Mouse (Mus musculus): ENCODE measurements at regions not wholly inside any gene's neighbourhood (a gene's known extent, or its start where the extent isn't known, plus 50 kb on each side); places are given as distances from the start of the nearest gene placed in this dataset.

DNA sequence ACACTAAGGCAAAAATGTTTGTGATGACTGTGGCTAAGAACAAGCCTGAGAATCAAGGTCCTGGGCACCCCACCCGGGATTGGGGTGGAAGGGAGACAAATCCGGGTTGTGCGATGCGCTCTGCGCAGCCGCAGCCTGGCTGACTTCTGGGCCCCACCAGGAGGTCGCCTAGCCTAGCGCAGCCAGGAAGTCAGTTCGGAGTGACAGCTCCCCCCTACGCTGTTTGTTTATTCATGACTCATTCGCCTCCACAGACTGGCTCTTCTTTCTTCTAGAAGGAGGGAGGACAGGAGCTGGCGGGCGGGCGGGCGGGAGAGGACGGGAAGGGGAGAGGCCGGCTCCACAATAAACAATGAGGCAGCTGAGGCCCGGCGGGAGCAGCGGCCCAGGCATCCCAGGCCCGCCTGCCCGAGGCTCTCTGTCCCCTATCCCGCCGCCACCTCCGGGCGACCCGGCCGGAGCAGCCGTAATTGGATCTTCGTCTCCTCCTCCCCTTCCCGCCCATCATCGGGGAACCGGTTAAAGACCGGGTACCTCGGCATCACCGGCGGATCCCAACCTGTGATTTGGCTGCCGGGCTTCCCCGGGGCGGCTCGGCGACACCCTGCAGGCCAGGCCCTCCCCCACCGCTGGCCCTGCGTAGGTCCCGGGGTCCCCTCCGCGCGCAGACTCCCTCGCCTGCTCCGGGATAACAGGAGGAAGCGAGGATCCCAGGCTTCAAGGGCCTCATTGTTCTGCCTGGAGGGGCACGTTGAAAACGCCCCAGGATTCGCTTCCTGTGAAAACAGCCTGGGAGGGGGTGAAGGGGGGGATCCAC is 80.9 kb upstream of the Zmiz1 start:
- Histone ChIP-seq H3K36me3 (ENCODE audit: insufficient read depth, low read length) (no peaks in the 10 kb centered on the region), H3K4me1 (replicated peaks; ENCODE audit: insufficient read depth, low read length) (peaks cover 30% of the 10 kb centered on the region), H3K27ac (peak overlapping the region; percentile 100), H3K4me2 (ENCODE audit: low read length) (peak overlapping the region; percentile 56), H3K9ac (ENCODE audit: low read depth, low read length) (peak overlapping the region; percentile 74), H3K27me3 (ENCODE audit: insufficient read depth, low read length) (no peaks in the 10 kb centered on the region), H3K4me3 (replicated peaks; ENCODE audit: low read depth, low read length) (peak overlapping the region; percentile 39), H3K9me3 (replicated peaks; ENCODE audit: low read length) (no peaks in the 10 kb centered on the region)
- under 1% methylated on average over 45 of the region's 54 CpGs for WGBS
- no peak for TF ChIP-seq CTCF (IDR thresholded peaks at IDR 0.05; ENCODE audit: low read depth)
- DNase-seq (ENCODE audit: low spot score) = peak; percentile 99
- ATAC-seq (replicated peaks; ENCODE audit: low FRiP score, low read depth) = peak; percentile 91

DNA sequence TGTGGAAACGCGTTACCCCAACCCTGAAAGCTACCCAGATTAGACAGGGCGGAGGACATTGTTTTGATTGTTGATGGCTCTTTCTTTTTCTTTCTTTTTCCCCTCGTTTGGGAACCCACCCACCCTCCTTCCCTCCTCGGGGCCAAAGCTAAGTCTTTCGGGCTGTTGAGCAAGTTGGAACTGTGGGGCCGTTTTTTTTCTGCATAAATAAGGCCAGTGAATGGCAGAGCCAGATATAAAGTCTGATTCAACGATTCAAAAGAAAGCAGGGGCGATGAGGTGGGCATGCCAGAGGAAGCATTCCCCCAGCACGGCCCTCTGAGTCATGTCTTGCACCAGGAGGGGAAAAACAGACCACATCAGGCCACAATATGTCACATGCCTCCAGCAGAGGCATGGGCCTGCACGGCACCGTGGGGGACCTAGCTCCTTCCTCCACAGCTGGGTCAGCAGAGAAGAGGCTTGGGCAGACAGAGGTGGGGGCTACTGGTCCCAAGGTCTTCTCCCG is 80.2 kb upstream of the Zmiz1 start:
- WGBS = 4% methylated on average over 13 of the region's 13 CpGs
- DNase-seq (ENCODE audit: low spot score) (peak; percentile 55), ATAC-seq (replicated peaks; ENCODE audit: low FRiP score, low read depth) (no peak)
- H3K27ac ChIP-seq = peak overlapping the region; percentile 100
- peak overlapping the region; percentile 74 for H3K9ac ChIP-seq (ENCODE audit: low read depth, low read length)
- no peaks in the 10 kb centered on the region for H3K27me3 ChIP-seq (ENCODE audit: insufficient read depth, low read length)
- no peak for TF ChIP-seq CTCF (IDR thresholded peaks at IDR 0.05; ENCODE audit: low read depth)
- H3K36me3 ChIP-seq (ENCODE audit: insufficient read depth, low read length) = no peaks in the 10 kb centered on the region
- peak overlapping the region; percentile 39 for H3K4me3 ChIP-seq (replicated peaks; ENCODE audit: low read depth, low read length)
- H3K4me1 ChIP-seq (replicated peaks; ENCODE audit: insufficient read depth, low read length) = peaks cover 33% of the 10 kb centered on the region
- H3K4me2 ChIP-seq (ENCODE audit: low read length) = peak overlapping the region; percentile 56
- no peaks in the 10 kb centered on the region for H3K9me3 ChIP-seq (replicated peaks; ENCODE audit: low read length)

GRCm38 (mm10) chr14:25383169-25383824 is 75.7 kb upstream of the Zmiz1 start:
- WGBS = 46% methylated on average over 4 of the region's 4 CpGs
- H3K4me1 ChIP-seq (replicated peaks; ENCODE audit: insufficient read depth, low read length) = peaks cover 19% of the 10 kb centered on the region
- no peak for TF ChIP-seq CTCF (IDR thresholded peaks at IDR 0.05; ENCODE audit: low read depth)
- no peak overlapping the region for H3K4me2 ChIP-seq (ENCODE audit: low read length)
- no peak overlapping the region for H3K4me3 ChIP-seq (replicated peaks; ENCODE audit: low read depth, low read length)
- no peak overlapping the region for H3K9ac ChIP-seq (ENCODE audit: low read depth, low read length)
- DNase-seq (ENCODE audit: low spot score) (peak; percentile 35), ATAC-seq (replicated peaks; ENCODE audit: low FRiP score, low read depth) (no peak)
- no peaks in the 10 kb centered on the region for H3K36me3 ChIP-seq (ENCODE audit: insufficient read depth, low read length)
- H3K9me3 ChIP-seq (replicated peaks; ENCODE audit: low read length) = no peaks in the 10 kb centered on the region
- no peaks in the 10 kb centered on the region for H3K27me3 ChIP-seq (ENCODE audit: insufficient read depth, low read length)
- no peak overlapping the region for H3K27ac ChIP-seq

DNA sequence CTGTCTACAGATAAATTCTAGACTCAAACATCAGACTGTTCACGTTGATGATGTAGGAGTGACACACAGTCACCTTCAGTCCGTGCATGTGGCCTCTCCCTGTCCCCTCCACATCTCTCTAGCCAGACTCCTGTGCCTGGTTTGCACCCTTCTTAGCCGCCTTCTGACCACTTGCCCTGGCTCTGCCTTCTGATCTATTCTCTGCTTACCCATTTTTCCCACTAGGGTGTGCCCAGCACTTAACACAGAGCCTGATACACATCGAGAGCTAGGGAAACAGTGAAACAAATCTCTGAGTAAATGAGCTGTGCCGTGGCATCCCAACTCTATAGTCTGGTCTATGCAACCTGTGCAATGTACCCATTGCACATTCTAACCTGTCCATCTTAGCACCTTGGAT is 73.3 kb upstream of the Zmiz1 start:
- ATAC-seq (replicated peaks; ENCODE audit: low FRiP score, low read depth) = no peak
- H3K9me3 ChIP-seq (replicated peaks; ENCODE audit: low read length) = no peaks in the 10 kb centered on the region
- H3K9ac ChIP-seq (ENCODE audit: low read depth, low read length) = no peak overlapping the region
- H3K4me1 ChIP-seq (replicated peaks; ENCODE audit: insufficient read depth, low read length) = peaks cover 11% of the 10 kb centered on the region; the same call in 1 of the 2 replicates
- no peak overlapping the region for H3K4me2 ChIP-seq (ENCODE audit: low read length)
- peak; percentile 59 for TF ChIP-seq CTCF (IDR thresholded peaks at IDR 0.05; ENCODE audit: low read depth)
- H3K36me3 ChIP-seq (ENCODE audit: insufficient read depth, low read length) = no peaks in the 10 kb centered on the region
- WGBS = 40% methylated on average over 5 of the region's 5 CpGs
- H3K4me3 ChIP-seq (replicated peaks; ENCODE audit: low read depth, low read length) = no peak overlapping the region
- H3K27me3 ChIP-seq (ENCODE audit: insufficient read depth, low read length) = no peaks in the 10 kb centered on the region
- no peak for DNase-seq (ENCODE audit: low spot score)
- no peak overlapping the region for H3K27ac ChIP-seq

DNA sequence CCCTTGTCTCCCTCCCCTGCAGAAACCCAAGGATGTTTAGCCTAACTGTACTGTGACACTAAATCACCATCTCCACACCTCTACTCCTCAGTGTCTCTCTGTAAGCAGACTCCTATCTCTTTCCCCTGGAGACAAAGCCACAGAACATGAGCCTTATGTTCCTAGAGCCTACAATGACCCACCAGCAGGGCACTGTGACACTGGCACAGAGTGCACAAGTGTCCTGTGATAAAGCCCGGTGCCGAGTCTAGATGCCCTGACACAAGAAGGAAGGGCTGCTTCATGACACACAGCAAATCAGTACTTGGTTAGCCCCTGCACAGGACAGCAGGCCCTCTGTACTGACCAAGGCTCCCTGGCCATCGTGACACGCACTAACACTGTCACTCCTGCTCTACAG is 71.2 kb upstream of the Zmiz1 start:
- Histone ChIP-seq H3K4me1 (replicated peaks; ENCODE audit: insufficient read depth, low read length) (peaks cover 10% of the 10 kb centered on the region; the same call in 1 of the 2 replicates), H3K4me3 (replicated peaks; ENCODE audit: low read depth, low read length) (no peak overlapping the region), H3K9me3 (replicated peaks; ENCODE audit: low read length) (no peaks in the 10 kb centered on the region), H3K36me3 (ENCODE audit: insufficient read depth, low read length) (no peaks in the 10 kb centered on the region), H3K9ac (ENCODE audit: low read depth, low read length) (no peak overlapping the region), H3K27me3 (ENCODE audit: insufficient read depth, low read length) (no peaks in the 10 kb centered on the region), H3K27ac (no peak overlapping the region), H3K4me2 (ENCODE audit: low read length) (no peak overlapping the region)
- WGBS = 87% methylated on average over 4 of the region's 4 CpGs
- no peak for TF ChIP-seq CTCF (IDR thresholded peaks at IDR 0.05; ENCODE audit: low read depth)
- no peak for ATAC-seq (replicated peaks; ENCODE audit: low FRiP score, low read depth)
- no peak for DNase-seq (ENCODE audit: low spot score)

GRCm38 (mm10) chr14:25389314-25389713 is 69.7 kb upstream of the Zmiz1 start:
- H3K4me2 ChIP-seq (ENCODE audit: low read length) = no peak overlapping the region
- DNase-seq (ENCODE audit: low spot score) (no peak), ATAC-seq (replicated peaks; ENCODE audit: low FRiP score, low read depth) (peak; percentile 40; the same call in 1 of the 2 replicates)
- 0 out of 2 replicates have a peak, but pooled peaks cover 3% of the 10 kb centered on the region for H3K4me1 ChIP-seq (replicated peaks; ENCODE audit: insufficient read depth, low read length)
- no peaks in the 10 kb centered on the region for H3K36me3 ChIP-seq (ENCODE audit: insufficient read depth, low read length)
- H3K9me3 ChIP-seq (replicated peaks; ENCODE audit: low read length) = no peaks in the 10 kb centered on the region
- no peak overlapping the region for H3K4me3 ChIP-seq (replicated peaks; ENCODE audit: low read depth, low read length)
- H3K27ac ChIP-seq = no peak overlapping the region
- TF ChIP-seq CTCF (IDR thresholded peaks at IDR 0.05; ENCODE audit: low read depth) = no peak
- 9% methylated on average over 2 of the region's 2 CpGs for WGBS
- H3K9ac ChIP-seq (ENCODE audit: low read depth, low read length) = no peak overlapping the region
- no peaks in the 10 kb centered on the region for H3K27me3 ChIP-seq (ENCODE audit: insufficient read depth, low read length)
